Mouse (Mus musculus): ENCODE measurements at regions not wholly inside any gene's neighbourhood (a gene's known extent, or its start where the extent isn't known, plus 50 kb on each side); places are given as distances from the start of the nearest gene placed in this dataset.

DNA sequence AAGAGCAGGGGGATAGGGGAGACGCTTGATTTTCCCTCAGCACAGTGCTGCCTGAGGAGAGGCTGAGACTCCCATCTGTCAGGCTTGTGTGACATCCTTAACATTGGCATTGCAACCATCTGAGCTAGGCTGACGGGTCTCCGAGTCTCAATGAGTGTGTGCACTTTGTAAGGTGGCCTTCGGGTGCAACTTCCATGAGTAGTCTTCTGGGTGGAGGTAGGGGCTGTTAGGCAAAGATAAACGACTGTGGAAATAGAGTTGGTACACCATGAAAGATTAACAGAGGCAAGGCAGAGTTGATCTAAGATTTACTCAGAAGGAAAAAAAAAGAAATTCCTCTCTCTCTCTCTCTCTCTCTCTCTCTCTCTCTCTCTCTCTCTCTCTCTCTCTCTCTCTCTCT is 211.2 kb upstream of the Nr5a2 start:
- dilution Hi-C loops (cut with MboI; ENCODE audit: extremely low pct_ligation_motif_present, extremely low pct_unique_long_range_greater_than_20kb, low sequenced_read_pairs), result no loop called here
- Histone ChIP-seq H3K4me3 (replicated peaks in 1 of 3; ENCODE audit: low read depth in 2 of 3, low read length in 2 of 3, poor library complexity in 1 of 3) (no peak overlapping the region), H3K27me3 (replicated peaks) (no peaks in the 10 kb centered on the region), H3K4me2 (ENCODE audit: insufficient read depth, low read depth, poor library complexity, severe bottlenecking) (no peak overlapping the region), H3K4me1 (ENCODE audit: control insufficient read depth in 1 of 2, insufficient read depth in 2 of 2) (no peaks in the 10 kb centered on the region), H3K79me2 (replicated peaks; ENCODE audit: control insufficient read depth, extremely low read depth, insufficient read depth, poor library complexity, severe bottlenecking) (no peaks in the 10 kb centered on the region), H3K36me3 (replicated peaks in 1 of 2; ENCODE audit: control insufficient read depth in 1 of 2, insufficient read depth in 1 of 2, low read length in 1 of 2) (no peaks in the 10 kb centered on the region), H3K27ac (ENCODE audit: insufficient read depth, low read depth) (no peak overlapping the region), H3K9me3 (replicated peaks; ENCODE audit: low read length) (no peaks in the 10 kb centered on the region), H3K9ac (ENCODE audit: insufficient read depth, low read depth) (no peak overlapping the region)
- in situ Hi-C loops (cut with MboI; ENCODE audit: low pct_ligation_motif_present, low pct_unique_long_range_greater_than_20kb, low sequenced_read_pairs), result no loop called here
- TF ChIP-seq CTCF (conservative IDR thresholded peaks at IDR 0.05 in 1 of 2, IDR thresholded peaks at IDR 0.05 in 1 of 2; ENCODE audit: low read depth in 2 of 2, low read length in 2 of 2) (no peak), ETS1 (conservative IDR thresholded peaks at IDR 0.05; ENCODE audit: low read depth, low read length) (no peak), MAFK (IDR thresholded peaks at IDR 0.05; ENCODE audit: insufficient replicate concordance, low read length) (no peak), HCFC1 (IDR thresholded peaks at IDR 0.05; ENCODE audit: low read depth, low read length) (no peak), RCOR1 (conservative IDR thresholded peaks at IDR 0.05; ENCODE audit: low read depth, low read length) (no peak), TBP (conservative IDR thresholded peaks at IDR 0.05; ENCODE audit: low read depth, low read length) (no peak), ZMIZ1 (IDR thresholded peaks at IDR 0.05; ENCODE audit: low read depth, low read length) (no peak), PAX5 (IDR thresholded peaks at IDR 0.05; ENCODE audit: low read length) (no peak), MYC (IDR thresholded peaks at IDR 0.05; ENCODE audit: low read depth, low read length) (no peak), MEF2A (IDR thresholded peaks at IDR 0.05; ENCODE audit: borderline replicate concordance, low read depth, low read length) (no peak), USF2 (conservative IDR thresholded peaks at IDR 0.05; ENCODE audit: low read depth, low read length) (no peak), CHD1 (IDR thresholded peaks at IDR 0.05; ENCODE audit: low read depth, low read length) (no peak), JUND (conservative IDR thresholded peaks at IDR 0.05; ENCODE audit: low read depth, low read length) (no peak)
- DNase-seq (ENCODE audit: extremely low read depth), result no peak

- H3K4me3 ChIP-seq (replicated peaks in 1 of 3; ENCODE audit: low read depth in 2 of 3, low read length in 2 of 3, poor library complexity in 1 of 3), result no peak overlapping the region
- no peak overlapping the region for H3K27ac ChIP-seq (ENCODE audit: insufficient read depth, low read depth)
- H3K36me3 ChIP-seq (replicated peaks in 1 of 2; ENCODE audit: control insufficient read depth in 1 of 2, insufficient read depth in 1 of 2, low read length in 1 of 2), result no peaks in the 10 kb centered on the region
- H3K9ac ChIP-seq (ENCODE audit: insufficient read depth, low read depth), result no peak overlapping the region
- dilution Hi-C loops (cut with MboI; ENCODE audit: extremely low pct_ligation_motif_present, extremely low pct_unique_long_range_greater_than_20kb, low sequenced_read_pairs), result no loop called here
- no peak for DNase-seq (ENCODE audit: extremely low read depth)
- H3K4me2 ChIP-seq (ENCODE audit: insufficient read depth, low read depth, poor library complexity, severe bottlenecking), result no peak overlapping the region
- H3K9me3 ChIP-seq (replicated peaks; ENCODE audit: low read length), result no peaks in the 10 kb centered on the region
- in situ Hi-C loops (cut with MboI; ENCODE audit: low pct_ligation_motif_present, low pct_unique_long_range_greater_than_20kb, low sequenced_read_pairs), result no loop called here
- no peaks in the 10 kb centered on the region for H3K27me3 ChIP-seq (replicated peaks)
- H3K4me1 ChIP-seq (ENCODE audit: control insufficient read depth in 1 of 2, insufficient read depth in 2 of 2), result no peaks in the 10 kb centered on the region
- H3K79me2 ChIP-seq (replicated peaks; ENCODE audit: control insufficient read depth, extremely low read depth, insufficient read depth, poor library complexity, severe bottlenecking), result no peaks in the 10 kb centered on the region
- no peak for TF ChIP-seq MAFK (IDR thresholded peaks at IDR 0.05; ENCODE audit: insufficient replicate concordance, low read length)
- TF ChIP-seq ZNF384 (IDR thresholded peaks at IDR 0.05; ENCODE audit: low read depth, low read length), result no peak
- no peak for TF ChIP-seq TBP (conservative IDR thresholded peaks at IDR 0.05; ENCODE audit: low read depth, low read length)
- TF ChIP-seq CHD1 (IDR thresholded peaks at IDR 0.05; ENCODE audit: low read depth, low read length), result no peak
- TF ChIP-seq RCOR1 (conservative IDR thresholded peaks at IDR 0.05; ENCODE audit: low read depth, low read length), result no peak
- TF ChIP-seq NELFE (IDR thresholded peaks at IDR 0.05; ENCODE audit: low read depth, low read length), result no peak
- no peak for TF ChIP-seq NRF1 (IDR thresholded peaks at IDR 0.05; ENCODE audit: low read depth, low read length)
- no peak for TF ChIP-seq SMC3 (IDR thresholded peaks at IDR 0.05; ENCODE audit: low read depth, low read length)
- TF ChIP-seq SIN3A (IDR thresholded peaks at IDR 0.05; ENCODE audit: low read length), result no peak
- no peak for TF ChIP-seq RAD21 (IDR thresholded peaks at IDR 0.05; ENCODE audit: low read depth, low read length)
- no peak for TF ChIP-seq CHD2 (IDR thresholded peaks at IDR 0.05; ENCODE audit: low read length)
- no peak for TF ChIP-seq ZMIZ1 (IDR thresholded peaks at IDR 0.05; ENCODE audit: low read depth, low read length)
- no peak for TF ChIP-seq MXI1 (IDR thresholded peaks at IDR 0.05; ENCODE audit: low read depth, low read length)
Observed at GRCm38 (mm10) chr1:137147891-137148290, 187.6 kb upstream of the Nr5a2 start.
